Mouse (Mus musculus) liver, embryonic 14.5 days (tissue): ENCODE data around the gene Rbm17. TPM values are rescaled to one million over a fixed set of nuclear protein-coding genes. Genes with fewer than 3 reads are reported as not detected.
A peak's percentile ranks its signal among the peaks of the same experiment; 100 is the strongest.

Source experiments
- ATAC-seq: fragments of 200-750 bp; cut with Nextera tagmentation; 2 replicates; pipeline ENCODE4 v1.8.0; 2017; ENCODE audit warnings: moderate number of reproducible peaks, mild to moderate bottlenecking, moderate library complexity; ENCODE audit not compliant: insufficient read depth
- DNase-seq, 3 experiments: peaks; one replicate each; pipeline ENCODE4 v3.0.0-alpha.2; 2012 to 2013; ENCODE audit warnings: low read depth in 3 of 3, low spot score in 3 of 3
- H3K27ac ChIP-seq: fragments of 300-500 bp; sonication (generic); 2 replicates; pipeline ENCODE4 v1.5.1; 2014; ENCODE audit warnings: moderate library complexity, mild to moderate bottlenecking, control low read depth, inconsistent platforms
- H3K27me3 ChIP-seq: fragments of 300-500 bp; sonication (generic); 2 replicates; pipeline ENCODE4 v1.6.1; 2014; ENCODE audit warnings: mild to moderate bottlenecking, low read length, moderate library complexity; ENCODE audit not compliant: control insufficient read depth, insufficient read depth
- H3K36me3 ChIP-seq: fragments of 300-500 bp; sonication (generic); replicated peaks from 2 replicates; pipeline ENCODE4 v1.6.1; 2014; ENCODE audit warnings: low read depth; ENCODE audit not compliant: control insufficient read depth, insufficient read depth
- H3K4me1 ChIP-seq, 2 experiments: fragments of 200-500 bp in 1 of 2; fragments of 300-500 bp in 1 of 2; sonication (generic) in 1 of 2; replicated peaks; 2 replicates each; pipeline ENCODE4 v1.6.1; 2012 to 2014; ENCODE audit warnings: antibody characterized with exemption in 1 of 2, inconsistent platforms in 1 of 2, low read length in 1 of 2; ENCODE audit not compliant: control insufficient read depth in 2 of 2, insufficient read depth in 2 of 2
- H3K4me2 ChIP-seq: fragments of 300-500 bp; sonication (generic); 2 replicates; pipeline ENCODE4 v1.6.1; 2014; ENCODE audit warnings: low read depth, mild to moderate bottlenecking, control low read depth, moderate library complexity
- H3K4me3 ChIP-seq, 2 experiments: fragments of 200-500 bp in 1 of 2; fragments of 300-500 bp in 1 of 2; sonication (generic) in 1 of 2; 2 replicates each; pipeline ENCODE4 v1.5.1; 2012 to 2014; ENCODE audit warnings: low read depth in 2 of 2, low read length in 2 of 2, mild to moderate bottlenecking in 2 of 2, control low read depth in 1 of 2, inconsistent platforms in 1 of 2, moderate library complexity in 1 of 2; ENCODE audit not compliant: insufficient read depth in 1 of 2
- H3K9ac ChIP-seq: fragments of 300-500 bp; sonication (generic); replicated peaks from 2 replicates; pipeline ENCODE4 v1.6.1; 2014; ENCODE audit warnings: mild to moderate bottlenecking, control low read depth, moderate library complexity
- H3K9me3 ChIP-seq: fragments of 300-500 bp; sonication (generic); 2 replicates; pipeline ENCODE4 v1.6.1; 2016; ENCODE audit warnings: low read length, mixed read lengths; ENCODE audit not compliant: control insufficient read depth
- CTCF ChIP-seq: IDR thresholded peaks from 2 replicates; pipeline ENCODE4 v1.5.1; 2016; ENCODE audit warnings: antibody characterized with exemption, low read depth, control low read depth
- EP300 ChIP-seq: IDR thresholded peaks from 2 replicates; pipeline ENCODE4 v1.6.1; 2016; ENCODE audit warnings: antibody characterized with exemption, low read depth
- WGBS: fragments of 180-500 bp; shearing (Covaris S2); extraction: QIAGEN DNeasy Blood & Tissue Kit; methylation state at CpG from one replicate; pipeline ENCODE4 v1.1.7; 2014; ENCODE audit not compliant: insufficient replicate concordance; 5-methylcytosine and 5-hydroxymethylcytosine counted together
- polyA plus RNA-seq, 2 experiments: library from polyadenylated mRNA; depleted of rRNA in 1 of 2; stranded (reverse) in 1 of 2; unstranded in 1 of 2; fragments of >200 nt; fragmentation: Nextera tagmentation in 1 of 2; extraction: Ambion mirVana in 1 of 2; gene quantifications; 2 replicates each; pipeline versions ENCODE4 v1.2.1 to v1.2.3; 2012 to 2014

The Rbm17 gene
- polyA plus RNA-seq, 2 experiments: 53.2 to 63.0 TPM

- no peak for DNase-seq
- no peak overlapping the region for H3K27ac ChIP-seq
- peaks cover 14% of the 10 kb centered on the region for H3K27me3 ChIP-seq
These were observed 51.6 kb downstream of the Rbm17 start for GRCm38 (mm10) chr2:11552297-11552821.

DNA sequence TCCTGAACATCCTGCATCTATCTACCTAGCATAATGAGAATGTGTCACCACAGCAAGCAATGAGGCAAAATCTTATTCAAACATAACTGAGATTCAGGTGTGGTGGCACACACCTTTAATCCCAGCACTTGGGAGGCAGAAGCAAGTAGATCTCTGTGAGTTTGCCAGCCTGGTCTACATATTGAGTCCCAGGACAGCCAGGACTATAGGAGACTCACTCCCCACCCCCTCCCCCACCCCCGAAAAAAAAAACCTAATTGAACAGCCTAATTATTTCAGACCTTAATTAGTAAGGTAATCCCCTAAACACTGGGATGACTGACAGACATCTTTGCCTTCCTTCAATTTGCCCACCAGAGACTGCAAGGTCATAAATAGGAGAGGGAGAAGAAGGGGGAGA, 52.2 kb downstream of the Rbm17 start:
- TF ChIP-seq CTCF: no peak
- TF ChIP-seq EP300: no peak
- WGBS: 29% methylated on average over 1 of the region's 1 CpGs
- Histone ChIP-seq H3K4me1 (peaks cover 0 to 4% of the 10 kb centered on the region in 2 experiments; a peak in 1 of 4 replicates), H3K4me3 (no peak overlapping the region), H3K9me3 (no peaks in the 10 kb centered on the region), H3K4me2 (no peak overlapping the region), H3K27me3 (peaks cover 14% of the 10 kb centered on the region), H3K36me3 (no peaks in the 10 kb centered on the region), H3K27ac (no peak overlapping the region), H3K9ac (no peak overlapping the region)
- ATAC-seq: no peak
- no peak for DNase-seq

More at GRCm38 (mm10) chr2:11552297-11552821, 51.6 kb downstream of the Rbm17 start:
- TF ChIP-seq CTCF (no peak), EP300 (no peak)
- no peak for ATAC-seq
- Histone ChIP-seq H3K36me3 (no peaks in the 10 kb centered on the region), H3K4me2 (peak overlapping the region; percentile 48), H3K4me3 (peak overlapping the region; percentile 26 to 31), H3K9ac (no peak overlapping the region), H3K4me1 (peaks cover 0 to 4% of the 10 kb centered on the region in 2 experiments; a peak in 1 of 4 replicates), H3K9me3 (no peaks in the 10 kb centered on the region)
- 7% methylated on average over 9 of the region's 9 CpGs for WGBS

DNA sequence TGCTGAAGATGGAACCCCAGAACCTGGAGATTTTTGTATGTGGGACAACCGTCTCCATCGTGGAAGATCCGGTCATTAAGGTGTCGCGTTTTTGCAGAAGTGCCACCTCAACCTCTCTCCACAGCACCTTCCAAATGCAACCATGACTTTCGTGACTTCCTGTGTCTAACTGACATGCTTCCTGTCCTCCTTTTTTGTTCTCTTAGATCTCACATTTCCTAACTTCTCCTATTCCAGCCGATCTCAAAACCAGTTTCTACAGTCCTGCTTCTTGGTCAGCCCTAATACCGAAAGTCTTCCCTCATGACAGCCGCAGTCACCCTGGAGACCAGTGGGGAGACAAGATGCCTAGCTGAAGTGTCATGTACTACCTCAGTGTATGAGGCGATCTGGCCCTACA, 55.4 kb downstream of the Rbm17 start:
- 32% methylated on average over 10 of the region's 10 CpGs for WGBS
- Histone ChIP-seq H3K36me3 (no peaks in the 10 kb centered on the region), H3K9ac (no peak overlapping the region), H3K9me3 (no peaks in the 10 kb centered on the region), H3K4me2 (no peak overlapping the region), H3K27ac (no peak overlapping the region), H3K27me3 (peaks cover 7% of the 10 kb centered on the region), H3K4me3 (no peak overlapping the region), H3K4me1 (peaks cover 0 to 21% of the 10 kb centered on the region in 2 experiments; a peak in 2 of 4 replicates)
- DNase-seq: no peak
- no peak for ATAC-seq
- TF ChIP-seq EP300 (no peak), CTCF (no peak)

DNA sequence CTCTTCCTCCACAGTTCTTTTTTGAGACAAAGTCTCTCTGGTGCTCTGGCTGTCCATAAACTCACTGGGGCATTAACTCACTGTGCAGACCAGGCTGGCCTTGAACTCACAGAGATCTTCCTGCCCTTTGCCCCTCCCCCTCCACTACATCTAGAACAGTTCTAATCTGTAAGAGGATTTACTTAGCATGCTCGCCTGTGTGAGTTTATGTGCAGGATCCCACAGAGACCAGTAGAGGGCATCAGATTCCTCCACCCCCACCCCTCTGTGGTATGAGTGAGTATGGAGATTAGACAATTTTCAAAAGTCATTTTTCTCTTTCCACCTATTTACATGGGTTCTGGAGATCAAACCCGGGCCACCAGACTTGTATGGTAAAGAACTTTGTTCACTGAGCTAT, 56.3 kb downstream of the Rbm17 start:
- Histone ChIP-seq H3K27ac (no peak overlapping the region), H3K9me3 (no peaks in the 10 kb centered on the region), H3K4me1 (peaks cover 0 to 21% of the 10 kb centered on the region in 2 experiments; a peak in 2 of 4 replicates), H3K4me3 (no peak overlapping the region), H3K9ac (no peak overlapping the region), H3K4me2 (no peak overlapping the region), H3K27me3 (no peaks in the 10 kb centered on the region), H3K36me3 (no peaks in the 10 kb centered on the region)
- peak in 1 of 3 experiments; percentile 25 for DNase-seq
- 0 out of 2 replicates have a peak, but pooled peaks have one; percentile 25 for ATAC-seq
- WGBS: 29% methylated on average over 2 of the region's 2 CpGs
- TF ChIP-seq CTCF: peak; percentile 48
- TF ChIP-seq EP300: no peak

DNA sequence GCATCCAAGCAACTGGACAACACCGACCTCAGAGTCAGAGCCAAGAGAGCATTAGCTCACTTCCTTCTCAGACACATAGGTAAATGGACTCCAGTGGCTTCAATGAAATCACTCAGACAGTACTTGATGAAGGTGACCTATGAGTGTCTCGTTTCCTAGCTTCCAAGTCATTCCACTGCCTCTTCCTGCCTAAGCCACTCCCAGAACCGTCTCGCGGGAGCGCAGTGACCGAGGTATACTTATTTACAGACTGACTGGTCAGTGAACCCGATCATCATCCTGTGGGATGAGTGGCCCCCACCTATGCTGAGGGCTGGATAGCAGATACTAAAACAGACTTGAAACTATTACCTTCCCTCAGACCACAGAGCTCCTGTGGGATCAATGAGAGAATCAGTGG, 57.9 kb downstream of the Rbm17 start:
- ATAC-seq (no peak), DNase-seq (no peak)
- no peak overlapping the region for H3K27ac ChIP-seq
- peaks cover 0 to 17% of the 10 kb centered on the region in 2 experiments; a peak in 2 of 4 replicates for H3K4me1 ChIP-seq
- H3K27me3 ChIP-seq: no peaks in the 10 kb centered on the region
- TF ChIP-seq CTCF: no peak
- no peak for TF ChIP-seq EP300
- WGBS: 69% methylated on average over 8 of the region's 8 CpGs
- H3K9me3 ChIP-seq: no peaks in the 10 kb centered on the region
- H3K9ac ChIP-seq: no peak overlapping the region
- H3K4me3 ChIP-seq: no peak overlapping the region
- no peaks in the 10 kb centered on the region for H3K36me3 ChIP-seq
- no peak overlapping the region for H3K4me2 ChIP-seq
